Mouse (Mus musculus): ENCODE results near the gene Trpc1. TPM values are rescaled to one million over a fixed set of nuclear protein-coding genes. Genes with fewer than 3 reads are reported as not detected.

Gene Trpc1
- polyA plus RNA-seq, 1 experiment from 2014 or later, result 4.7 TPM

DNA sequence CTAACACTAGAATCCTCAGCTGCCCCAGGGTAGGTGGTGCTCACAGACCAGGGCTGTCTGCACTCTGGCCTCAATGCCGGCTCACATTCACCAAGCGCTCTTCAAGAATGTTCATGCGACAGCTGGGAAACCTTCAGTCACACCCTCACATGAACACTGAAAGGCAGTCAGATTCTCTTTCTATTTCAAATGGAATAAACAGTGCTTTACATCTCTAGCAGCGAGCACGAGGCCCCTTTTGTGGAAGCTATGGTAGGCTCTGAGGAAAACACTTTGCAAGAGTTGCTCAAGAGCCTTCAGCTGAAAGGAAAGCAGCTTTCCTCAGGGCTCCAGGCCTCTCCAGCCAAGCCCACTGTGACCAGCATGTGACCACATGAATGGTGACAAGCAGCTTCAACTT lies 44.8 kb downstream of the Trpc1 start:
- no peak for TF ChIP-seq EP300 (IDR thresholded peaks at IDR 0.05)
- no peak for TF ChIP-seq CTCF (IDR thresholded peaks at IDR 0.05)
- 56% methylated on average over 5 of the region's 5 CpGs for WGBS
- Histone ChIP-seq H3K4me3 (ENCODE audit: low read depth, low read length) (no peak overlapping the region), H3K9ac (replicated peaks; ENCODE audit: low read depth) (no peak overlapping the region), H3K9me3 (ENCODE audit: low read length) (no peaks in the 10 kb centered on the region), H3K4me1 (ENCODE audit: insufficient read depth, low read depth, low read length) (no peaks in the 10 kb centered on the region), H3K4me2 (replicated peaks; ENCODE audit: low read depth, low read length) (no peak overlapping the region), H3K27me3 (replicated peaks; ENCODE audit: insufficient read depth, low read length) (no peaks in the 10 kb centered on the region), H3K36me3 (ENCODE audit: insufficient read depth, low read length) (no peaks in the 10 kb centered on the region), H3K27ac (ENCODE audit: low read length) (no peak overlapping the region)
- DNase-seq (ENCODE audit: low spot score) (peak; percentile 84), ATAC-seq (peak; percentile 91)

DNA sequence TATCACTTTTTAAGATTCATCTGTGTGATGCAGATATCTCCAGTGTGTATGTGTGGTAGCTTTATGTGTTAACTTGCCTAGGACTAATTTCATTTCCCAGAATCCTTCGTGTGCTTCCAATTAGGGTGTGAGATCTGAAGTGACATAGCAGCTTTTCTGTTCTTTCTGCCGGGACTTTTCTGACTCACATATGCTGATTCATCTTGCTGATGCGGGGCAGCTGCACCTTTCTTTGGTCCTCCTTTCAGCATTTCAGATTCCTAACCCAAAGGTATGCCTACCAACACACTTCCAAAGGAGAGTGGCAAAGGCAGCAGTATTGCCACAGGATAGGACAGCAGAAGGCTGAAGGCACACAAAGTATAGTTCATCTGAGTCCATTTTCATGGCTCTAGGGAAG lies 46.1 kb downstream of the Trpc1 start:
- no peak for ATAC-seq
- no peaks in the 10 kb centered on the region for H3K9me3 ChIP-seq (ENCODE audit: low read length)
- no peaks in the 10 kb centered on the region for H3K4me1 ChIP-seq (ENCODE audit: insufficient read depth, low read depth, low read length)
- no peak overlapping the region for H3K9ac ChIP-seq (replicated peaks; ENCODE audit: low read depth)
- WGBS, result 75% methylated on average over 3 of the region's 3 CpGs
- TF ChIP-seq CTCF (IDR thresholded peaks at IDR 0.05) (no peak), EP300 (IDR thresholded peaks at IDR 0.05) (no peak)
- no peak overlapping the region for H3K4me2 ChIP-seq (replicated peaks; ENCODE audit: low read depth, low read length)
- H3K27ac ChIP-seq (ENCODE audit: low read length), result no peak overlapping the region
- no peak overlapping the region for H3K4me3 ChIP-seq (ENCODE audit: low read depth, low read length)
- no peak for DNase-seq (ENCODE audit: low spot score)
- no peaks in the 10 kb centered on the region for H3K27me3 ChIP-seq (replicated peaks; ENCODE audit: insufficient read depth, low read length)
- no peaks in the 10 kb centered on the region for H3K36me3 ChIP-seq (ENCODE audit: insufficient read depth, low read length)

DNA sequence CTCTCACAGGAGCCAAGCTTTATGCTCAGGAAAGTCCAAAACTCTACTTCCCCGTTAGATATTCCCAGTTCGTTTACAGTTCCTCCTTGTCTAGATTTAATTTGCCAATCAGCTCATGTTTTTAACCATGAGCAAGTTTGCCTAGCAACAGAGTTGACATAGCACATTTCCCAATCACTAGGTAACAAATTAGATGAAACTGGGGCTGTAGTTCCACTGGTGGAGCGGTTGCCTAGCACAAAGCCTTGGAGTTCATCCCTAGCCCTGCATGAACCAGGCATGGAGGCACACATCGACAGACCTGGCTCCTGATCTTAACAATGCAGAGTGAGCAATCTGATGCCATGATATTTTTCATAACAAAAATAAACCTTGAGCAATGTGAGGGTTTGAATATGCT lies 50.9 kb downstream of the Trpc1 start:
- no peak overlapping the region for H3K4me2 ChIP-seq (replicated peaks; ENCODE audit: low read depth, low read length)
- H3K9ac ChIP-seq (replicated peaks; ENCODE audit: low read depth), result no peak overlapping the region
- no peaks in the 10 kb centered on the region for H3K36me3 ChIP-seq (ENCODE audit: insufficient read depth, low read length)
- no peaks in the 10 kb centered on the region for H3K27me3 ChIP-seq (replicated peaks; ENCODE audit: insufficient read depth, low read length)
- no peak overlapping the region for H3K4me3 ChIP-seq (ENCODE audit: low read depth, low read length)
- ATAC-seq (no peak), DNase-seq (ENCODE audit: low spot score) (no peak)
- 69% methylated on average over 4 of the region's 4 CpGs for WGBS
- no peaks in the 10 kb centered on the region for H3K9me3 ChIP-seq (ENCODE audit: low read length)
- H3K27ac ChIP-seq (ENCODE audit: low read length), result no peak overlapping the region
- TF ChIP-seq EP300 (IDR thresholded peaks at IDR 0.05), result no peak
- no peak for TF ChIP-seq CTCF (IDR thresholded peaks at IDR 0.05)
- H3K4me1 ChIP-seq (ENCODE audit: insufficient read depth, low read depth, low read length), result no peaks in the 10 kb centered on the region

DNA sequence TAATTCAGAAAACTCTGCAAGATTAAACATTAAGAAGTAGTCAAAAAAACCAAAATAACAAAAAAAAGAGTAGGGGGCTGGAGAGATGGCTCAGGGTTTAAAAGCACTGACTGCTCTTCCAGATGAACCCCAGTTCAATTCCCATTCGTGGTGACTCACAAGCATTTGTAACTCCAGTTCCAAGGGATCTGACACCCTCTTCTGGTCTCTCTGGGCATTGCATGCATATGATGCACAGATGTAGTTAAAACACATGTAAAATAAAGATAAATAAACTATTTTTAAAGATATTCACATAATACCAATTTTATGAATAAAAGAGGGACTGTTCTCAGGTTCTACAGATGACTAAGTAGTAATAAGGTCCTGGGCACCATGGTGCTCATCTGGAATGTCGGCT lies 52.4 kb downstream of the Trpc1 start:
- Histone ChIP-seq H3K9ac (replicated peaks; ENCODE audit: low read depth) (no peak overlapping the region), H3K36me3 (ENCODE audit: insufficient read depth, low read length) (no peaks in the 10 kb centered on the region), H3K9me3 (ENCODE audit: low read length) (no peaks in the 10 kb centered on the region), H3K27me3 (replicated peaks; ENCODE audit: insufficient read depth, low read length) (no peaks in the 10 kb centered on the region), H3K4me2 (replicated peaks; ENCODE audit: low read depth, low read length) (no peak overlapping the region), H3K27ac (ENCODE audit: low read length) (no peak overlapping the region), H3K4me3 (ENCODE audit: low read depth, low read length) (no peak overlapping the region), H3K4me1 (ENCODE audit: insufficient read depth, low read depth, low read length) (no peaks in the 10 kb centered on the region)
- DNase-seq (ENCODE audit: low spot score) (peak; percentile 34), ATAC-seq (no peak)
- TF ChIP-seq CTCF (IDR thresholded peaks at IDR 0.05) (peak; percentile 72), EP300 (IDR thresholded peaks at IDR 0.05) (no peak)
- WGBS, result 52% methylated on average over 2 of the region's 2 CpGs

- WGBS, result 51% methylated on average over 6 of the region's 6 CpGs
- H3K27ac ChIP-seq (ENCODE audit: low read length), result no peak overlapping the region
- H3K4me2 ChIP-seq (replicated peaks; ENCODE audit: low read depth, low read length), result no peak overlapping the region
- no peak for TF ChIP-seq EP300 (IDR thresholded peaks at IDR 0.05)
- TF ChIP-seq CTCF (IDR thresholded peaks at IDR 0.05), result no peak
- H3K9ac ChIP-seq (replicated peaks; ENCODE audit: low read depth), result no peak overlapping the region
- H3K9me3 ChIP-seq (ENCODE audit: low read length), result no peaks in the 10 kb centered on the region
- H3K4me3 ChIP-seq (ENCODE audit: low read depth, low read length), result no peak overlapping the region
- ATAC-seq (no peak), DNase-seq (ENCODE audit: low spot score) (no peak)
- H3K36me3 ChIP-seq (ENCODE audit: insufficient read depth, low read length), result no peaks in the 10 kb centered on the region
- no peaks in the 10 kb centered on the region for H3K27me3 ChIP-seq (replicated peaks; ENCODE audit: insufficient read depth, low read length)
- no peaks in the 10 kb centered on the region for H3K4me1 ChIP-seq (ENCODE audit: insufficient read depth, low read depth, low read length)
Measured at GRCm38 (mm10) chr9:95696581-95696980, 53.6 kb downstream of the Trpc1 start.

DNA sequence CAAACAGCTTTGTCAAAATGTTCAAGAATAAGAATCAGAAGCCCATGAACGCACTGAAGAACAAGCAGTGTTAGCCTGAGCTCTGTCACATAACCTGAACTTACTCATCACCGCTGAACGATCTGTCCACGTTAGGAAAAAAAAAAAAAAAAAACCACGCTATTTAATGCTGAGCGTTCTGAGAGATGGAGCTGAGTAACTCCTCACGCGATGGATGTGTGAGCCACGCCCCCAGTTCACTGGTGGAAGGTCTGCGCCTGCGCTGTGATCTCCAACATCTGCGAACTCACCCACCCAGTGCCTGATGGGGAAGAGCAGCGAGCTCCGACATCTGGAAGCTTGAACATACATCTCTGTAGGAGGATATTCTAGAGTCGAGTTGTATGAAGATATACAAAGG lies 55.2 kb downstream of the Trpc1 start:
- H3K9me3 ChIP-seq (ENCODE audit: low read length), result no peaks in the 10 kb centered on the region
- no peaks in the 10 kb centered on the region for H3K36me3 ChIP-seq (ENCODE audit: insufficient read depth, low read length)
- no peaks in the 10 kb centered on the region for H3K4me1 ChIP-seq (ENCODE audit: insufficient read depth, low read depth, low read length)
- H3K9ac ChIP-seq (replicated peaks; ENCODE audit: low read depth), result no peak overlapping the region
- no peak for ATAC-seq
- DNase-seq (ENCODE audit: low spot score), result no peak
- no peak overlapping the region for H3K4me2 ChIP-seq (replicated peaks; ENCODE audit: low read depth, low read length)
- no peak overlapping the region for H3K4me3 ChIP-seq (ENCODE audit: low read depth, low read length)
- WGBS, result 79% methylated on average over 15 of the region's 15 CpGs
- no peaks in the 10 kb centered on the region for H3K27me3 ChIP-seq (replicated peaks; ENCODE audit: insufficient read depth, low read length)
- TF ChIP-seq CTCF (IDR thresholded peaks at IDR 0.05), result no peak
- no peak for TF ChIP-seq EP300 (IDR thresholded peaks at IDR 0.05)
- no peak overlapping the region for H3K27ac ChIP-seq (ENCODE audit: low read length)

- Histone ChIP-seq H3K36me3 (ENCODE audit: insufficient read depth, low read length) (no peaks in the 10 kb centered on the region), H3K27me3 (replicated peaks; ENCODE audit: insufficient read depth, low read length) (no peaks in the 10 kb centered on the region), H3K4me1 (ENCODE audit: insufficient read depth, low read depth, low read length) (no peaks in the 10 kb centered on the region), H3K4me3 (ENCODE audit: low read depth, low read length) (no peak overlapping the region), H3K27ac (ENCODE audit: low read length) (no peak overlapping the region), H3K4me2 (replicated peaks; ENCODE audit: low read depth, low read length) (no peak overlapping the region), H3K9me3 (ENCODE audit: low read length) (no peaks in the 10 kb centered on the region), H3K9ac (replicated peaks; ENCODE audit: low read depth) (no peak overlapping the region)
- 60% methylated on average over 12 of the region's 12 CpGs for WGBS
- no peak for ATAC-seq
- no peak for DNase-seq (ENCODE audit: low spot score)
- no peak for TF ChIP-seq CTCF (IDR thresholded peaks at IDR 0.05)
- TF ChIP-seq EP300 (IDR thresholded peaks at IDR 0.05), result no peak
Measured at GRCm38 (mm10) chr9:95694526-95694925, 55.6 kb downstream of the Trpc1 start.
